Mouse (Mus musculus) macrophage (primary cell): Measurements from ENCODE around the gene Uba7. TPM values are rescaled to one million over a fixed set of nuclear protein-coding genes. Genes with fewer than 3 reads are reported as not detected.

Experiments
- H3K27ac ChIP-seq: fragments of 350-480 bp; formaldehyde crosslinking; 2 replicates; pipeline ENCODE4 v1.9.0; 2021
- H3K36me3 ChIP-seq: fragments of 350-480 bp; formaldehyde crosslinking; 2 replicates; pipeline ENCODE4 v1.9.0; 2021; ENCODE audit errors: inconsistent target
- H3K4me3 ChIP-seq: fragments of 350-480 bp; formaldehyde crosslinking; 2 replicates; pipeline ENCODE4 v1.9.0; 2021; ENCODE audit errors: inconsistent target
- H3K79me2 ChIP-seq: fragments of 350-480 bp; formaldehyde crosslinking; 2 replicates; pipeline ENCODE4 v1.9.0; 2021; ENCODE audit errors: inconsistent target
- WGBS: methylation state at CpG from one replicate; pipeline ENCODE4 v1.1.7; 2026; ENCODE audit warnings: inconsistent platforms; ENCODE audit not compliant: missing documents; 5-methylcytosine and 5-hydroxymethylcytosine counted together
- polyA plus RNA-seq: library from polyadenylated mRNA; stranded (reverse); fragments of 250-400 nt; gene quantifications from 3 replicates; pipeline ENCODE4 v1.2.4, GENCODE M21; 2018; ENCODE audit warnings: inconsistent platforms
- total RNA-seq, 78 experiments: library from RNA; depleted of rRNA; stranded (reverse); fragments of 250-400 nt; gene quantifications; 1 replicate in 9 of 78; 2 replicates in 24 of 78; 3 replicates in 43 of 78; 4 replicates in 2 of 78; pipeline ENCODE4 v1.2.4; 2018; ENCODE audit warnings: inconsistent platforms in 56 of 78

The Uba7 gene
- 1,000 to 10,000 TPM in 12 of 26 experiments, 100 to 1,000 TPM in 14; 250 to 2,198 (median 954) TPM for total RNA-seq (2018; cell fraction: chromatin; rRNA removed)
- 100 to 1,000 TPM in 13 of 26 experiments, 10 to 100 TPM in 13; 45.4 to 312 (median 100) TPM for total RNA-seq (2018; cell fraction: cytosol; rRNA removed)
- 1,000 to 10,000 TPM in 4 of 26 experiments, 100 to 1,000 TPM in 22; 146 to 1,165 (median 457) TPM for total RNA-seq (2018; cell fraction: nucleus; rRNA removed)
- 33.6 to 130 TPM (median 36.8 TPM) in 3 replicates for polyA plus RNA-seq

GRCm38 (mm10) chr9:107975399-107976386 lies at the start of gene Uba7:
TSS of gene Uba7 (plus strand) at chr9:107975505.
- H3K36me3 ChIP-seq: peaks cover 41% of the 10 kb centered on the region
- 15% methylated on average over 12 of the region's 12 CpGs for WGBS
- peak within 1 kb of the TSS; percentile 88 for H3K4me3 ChIP-seq
- peak within 1 kb of the TSS; percentile 91 for H3K27ac ChIP-seq
- H3K79me2 ChIP-seq: peaks cover 48% of the 10 kb centered on the region

DNA sequence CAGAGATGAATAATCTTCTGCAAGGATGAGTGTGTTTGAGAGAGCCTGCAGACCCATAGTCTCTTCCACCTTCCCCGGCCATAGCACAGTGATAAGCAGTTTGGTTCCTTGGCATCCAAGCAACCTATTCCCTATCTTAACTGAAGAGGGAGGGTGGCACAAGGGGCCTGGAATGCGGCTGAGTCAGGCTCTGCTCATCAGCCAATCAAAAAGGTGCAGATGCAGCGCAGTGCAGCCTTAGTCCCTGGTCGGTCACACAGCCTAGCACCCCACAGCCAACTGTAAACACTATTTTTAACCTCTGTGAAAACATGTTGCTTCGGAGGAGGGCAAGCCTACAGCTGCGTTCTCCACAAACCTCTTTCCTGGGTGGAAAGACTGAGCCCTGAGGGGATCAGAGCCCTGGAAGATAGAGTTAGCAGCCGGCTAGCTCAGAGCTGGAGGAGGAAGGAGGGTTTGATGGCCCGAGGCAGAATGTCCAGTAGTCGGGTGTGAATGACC lies 48.3 kb upstream of the Uba7 start:
- Histone ChIP-seq H3K4me3 (no peak overlapping the region), H3K27ac (no peak overlapping the region), H3K36me3 (no peaks in the 10 kb centered on the region), H3K79me2 (no peaks in the 10 kb centered on the region)
- 67% methylated on average over 9 of the region's 9 CpGs for WGBS

DNA sequence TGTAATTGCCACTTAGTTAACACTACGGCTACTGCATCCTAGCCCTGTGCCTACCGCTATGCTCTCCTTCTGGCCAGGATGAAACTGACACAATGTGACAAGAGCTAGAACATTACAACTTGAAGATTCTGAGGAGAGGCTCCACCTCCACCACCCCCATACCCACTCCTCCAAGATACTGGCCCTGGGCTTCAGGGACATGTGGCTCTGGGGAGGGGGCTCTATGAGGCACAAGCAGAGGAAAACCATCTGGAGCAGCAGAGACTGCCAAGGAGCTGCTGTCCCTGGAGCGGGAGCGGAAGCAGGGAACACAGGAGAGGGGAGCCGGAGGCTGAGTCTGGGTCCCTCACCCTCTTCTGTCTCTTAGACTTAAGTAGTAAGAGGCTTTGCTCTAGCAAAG lies 47.6 kb upstream of the Uba7 start:
- no peak overlapping the region for H3K4me3 ChIP-seq
- no peaks in the 10 kb centered on the region for H3K79me2 ChIP-seq
- H3K36me3 ChIP-seq: no peaks in the 10 kb centered on the region
- WGBS: 100% methylated on average over 5 of the region's 5 CpGs
- H3K27ac ChIP-seq: no peak overlapping the region

DNA sequence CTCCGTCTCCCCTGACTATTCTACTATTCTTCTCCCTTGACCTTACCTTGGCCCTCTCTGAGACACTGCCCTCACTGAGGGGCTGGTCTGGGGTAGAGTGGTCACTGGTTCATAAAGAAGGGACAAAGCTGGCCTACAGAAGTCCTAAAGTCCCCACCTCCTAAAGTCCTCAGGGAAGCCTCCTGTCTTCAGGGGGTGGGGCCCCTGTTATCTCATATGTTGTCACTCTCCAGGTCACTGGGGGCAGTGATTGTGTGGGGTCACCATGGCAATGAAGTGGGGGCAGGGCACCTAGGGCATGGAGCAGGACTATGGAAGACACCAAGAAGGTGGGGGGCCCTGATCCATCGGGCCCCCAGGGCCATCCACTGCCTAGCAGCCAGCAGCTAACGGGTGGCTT lies 47.1 kb upstream of the Uba7 start, which contains the start of gene Actl11:
Gene Actl11, plus strand, starts transcription at position 301 of the 400 bp plus-strand sequence.
- WGBS: 90% methylated on average over 3 of the region's 3 CpGs
- Histone ChIP-seq H3K27ac (no peak within 1 kb of the TSS), H3K79me2 (no peaks in the 10 kb centered on the region), H3K36me3 (no peaks in the 10 kb centered on the region), H3K4me3 (no peak within 1 kb of the TSS)

DNA sequence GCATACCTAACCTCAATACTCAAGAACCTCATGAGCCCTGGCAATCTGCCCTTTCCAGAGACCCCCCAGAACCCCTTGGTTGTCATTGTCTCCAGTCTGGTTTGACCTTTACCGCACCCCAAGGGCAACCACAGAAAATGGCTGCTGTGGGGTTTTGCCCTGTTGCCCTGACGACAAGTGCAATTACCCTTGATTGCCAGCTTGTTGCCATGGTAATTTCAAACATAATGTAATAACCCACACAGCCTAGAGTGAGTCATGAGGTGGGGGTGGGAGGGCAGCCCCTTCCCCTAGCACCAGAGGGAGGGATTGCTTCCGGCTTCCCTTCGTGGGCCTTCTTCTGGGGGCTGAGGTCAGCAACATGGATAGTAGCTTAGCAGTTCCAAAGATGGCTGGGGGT lies 43.1 kb upstream of the Uba7 start:
- Histone ChIP-seq H3K27ac (no peak overlapping the region), H3K36me3 (no peaks in the 10 kb centered on the region), H3K79me2 (no peaks in the 10 kb centered on the region), H3K4me3 (no peak overlapping the region)
- 80% methylated on average over 4 of the region's 4 CpGs for WGBS

GRCm38 (mm10) chr9:107934146-107934545 lies 41.2 kb upstream of the Uba7 start:
- WGBS: 87% methylated on average over 11 of the region's 11 CpGs
- Histone ChIP-seq H3K36me3 (no peaks in the 10 kb centered on the region), H3K79me2 (no peaks in the 10 kb centered on the region), H3K4me3 (no peak overlapping the region), H3K27ac (no peak overlapping the region)

GRCm38 (mm10) chr9:107935374-107935773 lies 39.9 kb upstream of the Uba7 start, which contains the start of gene Camkv:
TSS of gene Camkv (plus strand) at chr9:107935674.
- no peak within 1 kb of the TSS for H3K4me3 ChIP-seq
- no peak within 1 kb of the TSS for H3K27ac ChIP-seq
- H3K79me2 ChIP-seq: no peaks in the 10 kb centered on the region
- WGBS: 53% methylated on average over 3 of the region's 3 CpGs
- H3K36me3 ChIP-seq: no peaks in the 10 kb centered on the region

DNA sequence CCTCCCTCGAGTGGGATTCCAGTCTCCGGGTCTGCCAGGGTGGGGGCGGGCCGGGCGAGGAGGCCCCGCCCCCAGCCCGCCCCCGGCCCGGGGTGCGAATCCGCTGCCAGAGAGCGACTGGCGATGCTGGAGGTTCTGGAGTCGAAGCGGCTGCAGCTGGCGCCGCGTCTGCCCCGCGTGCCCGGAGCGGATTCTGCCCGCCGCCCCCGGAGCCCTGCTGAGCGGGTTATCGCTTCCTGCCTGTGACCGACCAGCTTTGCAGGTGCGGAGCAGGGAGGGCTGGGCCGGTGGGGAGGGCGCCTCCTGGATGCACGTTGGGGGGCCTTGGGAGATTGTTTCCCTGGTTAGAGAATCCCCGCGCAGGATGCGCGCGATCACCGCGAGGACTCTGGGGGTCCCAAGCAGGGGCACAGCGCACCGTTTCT lies 39.5 kb upstream of the Uba7 start:
- WGBS: 2% methylated on average over 30 of the region's 41 CpGs
- H3K79me2 ChIP-seq: no peaks in the 10 kb centered on the region
- no peak overlapping the region for H3K4me3 ChIP-seq
- no peak overlapping the region for H3K27ac ChIP-seq
- H3K36me3 ChIP-seq: no peaks in the 10 kb centered on the region

DNA sequence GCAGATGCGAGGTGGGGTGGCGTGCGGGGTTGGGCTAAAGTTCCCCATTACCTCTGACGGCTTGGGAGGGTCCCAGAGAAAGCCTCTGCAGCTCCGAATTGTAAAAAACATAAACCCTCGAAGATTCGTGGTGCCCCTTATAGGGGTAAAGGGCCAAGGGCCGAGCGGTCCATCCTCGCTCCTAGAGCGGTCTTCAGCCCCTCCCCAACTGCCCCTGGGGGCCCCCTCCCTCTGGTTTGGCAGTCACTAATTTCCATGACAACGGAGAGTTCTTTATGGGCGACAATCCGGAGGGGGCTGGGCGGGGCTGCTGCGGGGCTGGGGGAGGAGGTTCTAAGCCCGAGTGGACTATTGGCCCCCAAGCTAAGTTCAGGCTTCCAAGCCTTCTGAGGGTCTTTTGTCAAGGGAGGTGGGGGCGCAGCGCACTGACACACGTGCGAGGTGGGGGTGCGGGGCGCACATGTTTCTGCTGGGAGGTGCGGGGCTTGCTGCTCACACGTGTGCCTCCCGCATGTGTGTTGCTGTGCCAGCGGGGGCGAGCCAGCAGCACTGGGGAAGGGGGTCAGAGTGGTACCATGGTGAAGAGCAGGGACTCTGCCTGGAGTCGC lies 39.0 kb upstream of the Uba7 start:
- no peak overlapping the region for H3K4me3 ChIP-seq
- no peaks in the 10 kb centered on the region for H3K79me2 ChIP-seq
- no peaks in the 10 kb centered on the region for H3K36me3 ChIP-seq
- 16% methylated on average over 29 of the region's 29 CpGs for WGBS
- H3K27ac ChIP-seq: no peak overlapping the region

- 80% methylated on average over 3 of the region's 3 CpGs for WGBS
Observed at GRCm38 (mm10) chr9:107936831-107937230, 38.5 kb upstream of the Uba7 start.

DNA sequence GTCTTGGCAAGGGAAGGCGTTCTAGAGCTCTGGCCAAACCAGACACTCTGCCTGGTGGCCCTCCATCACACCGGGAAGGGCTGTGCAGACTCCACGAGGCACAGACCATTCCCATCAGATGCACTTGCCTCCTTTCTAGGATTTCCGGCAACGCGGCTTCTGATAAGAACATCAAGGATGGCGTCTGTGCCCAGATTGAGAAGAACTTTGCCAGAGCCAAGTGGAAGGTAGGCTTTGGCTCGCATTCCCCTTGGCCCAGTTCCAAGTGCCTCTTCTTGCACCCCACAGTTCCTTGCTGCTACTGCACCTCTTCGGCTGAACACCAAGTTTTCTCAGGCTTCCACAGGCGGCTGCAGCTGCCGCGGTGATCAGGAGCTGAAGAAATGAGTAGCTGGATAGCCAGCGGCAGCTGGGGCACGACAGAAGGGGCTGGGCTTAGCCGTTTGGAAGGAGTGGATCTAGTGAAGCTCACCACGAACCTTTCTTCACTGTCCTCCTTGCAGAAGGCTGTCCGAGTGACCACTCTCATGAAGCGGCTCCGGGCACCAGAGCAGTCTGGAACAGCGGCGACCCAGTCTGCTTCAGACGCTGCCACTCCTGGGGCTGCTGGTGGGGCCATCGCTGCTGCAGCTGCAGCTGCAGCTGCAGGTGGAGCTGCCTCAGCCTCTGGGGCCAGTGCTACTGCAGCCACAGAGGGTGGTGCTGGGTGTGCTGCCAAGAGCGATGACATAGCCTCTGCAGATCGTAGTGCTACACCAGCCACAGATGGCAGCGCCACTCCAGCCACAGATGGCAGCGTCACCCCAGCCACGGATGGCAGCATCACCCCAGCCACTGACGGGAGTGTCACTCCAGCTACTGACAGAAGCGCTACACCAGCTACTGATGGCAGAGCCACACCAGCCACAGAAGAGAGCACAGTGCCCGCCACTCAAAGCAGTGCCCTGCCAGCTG lies 27.8 kb upstream of the Uba7 start:
- WGBS: 87% methylated on average over 31 of the region's 31 CpGs
- Histone ChIP-seq H3K79me2 (peaks cover 16% of the 10 kb centered on the region), H3K36me3 (no peaks in the 10 kb centered on the region), H3K4me3 (no peak overlapping the region), H3K27ac (no peak overlapping the region)

More at GRCm38 (mm10) chr9:107936831-107937230, 38.5 kb upstream of the Uba7 start:
- H3K27ac ChIP-seq: no peak overlapping the region
- H3K36me3 ChIP-seq: no peaks in the 10 kb centered on the region
- H3K4me3 ChIP-seq: no peak overlapping the region
- H3K79me2 ChIP-seq: no peaks in the 10 kb centered on the region

DNA sequence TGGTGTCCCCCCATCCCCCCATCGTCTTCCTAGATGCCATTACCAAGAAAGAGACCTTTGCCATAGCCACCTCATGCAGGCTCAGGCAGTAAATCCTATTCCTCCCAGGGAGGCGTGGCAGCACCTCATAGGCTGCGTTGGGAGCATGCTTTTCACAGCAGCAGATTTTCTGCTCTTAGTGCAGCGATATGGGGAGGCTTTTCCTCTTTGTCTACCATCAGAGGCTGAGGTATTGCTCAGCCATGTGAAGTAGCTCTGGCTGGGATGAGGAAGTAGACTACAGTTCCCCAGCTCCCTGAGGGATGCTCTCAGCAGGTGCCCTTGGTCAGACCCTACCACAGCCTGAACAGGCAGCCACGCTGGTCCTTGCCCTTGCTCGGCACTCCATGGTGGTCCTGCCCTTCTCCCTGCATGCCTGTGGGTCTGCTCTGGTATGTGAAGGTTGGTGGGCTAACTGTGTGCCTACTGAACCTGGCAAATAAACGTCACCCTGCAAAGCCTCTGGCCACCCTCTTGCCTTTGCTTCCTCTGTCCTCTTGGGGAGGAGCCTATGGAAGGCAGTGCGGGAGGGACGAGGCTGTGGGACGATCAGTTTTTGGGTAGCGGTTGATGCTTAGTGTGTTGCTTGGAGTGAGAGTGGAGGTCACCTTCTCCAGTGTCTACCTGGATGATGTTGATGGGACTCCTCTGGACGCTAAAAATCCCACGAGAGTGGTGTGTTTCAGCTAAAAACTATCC lies 26.0 kb upstream of the Uba7 start:
- Histone ChIP-seq H3K79me2 (peaks cover 35% of the 10 kb centered on the region), H3K27ac (no peak overlapping the region), H3K36me3 (no peaks in the 10 kb centered on the region), H3K4me3 (no peak overlapping the region)
- WGBS: 85% methylated on average over 13 of the region's 13 CpGs

- Histone ChIP-seq H3K79me2 (peaks cover 39% of the 10 kb centered on the region), H3K36me3 (no peaks in the 10 kb centered on the region), H3K27ac (peak within 1 kb of the TSS; percentile 34), H3K4me3 (peak within 1 kb of the TSS; percentile 84)
- WGBS: 76% methylated on average over 10 of the region's 10 CpGs
Observed at GRCm38 (mm10) chr9:107949922-107950235, 25.4 kb upstream of the Uba7 start, which contains the start of gene Traip. TSS of gene Traip (plus strand) at chr9:107950136.
